Mouse (Mus musculus): ENCODE results near the gene Krt86. TPM values are rescaled to one million over a fixed set of nuclear protein-coding genes. Genes with fewer than 3 reads are reported as not detected.

Krt86 gene
- not detected in 2 replicates for polyA plus RNA-seq (2014; fragmentation: Nextera tagmentation; extraction: Ambion mirVana)

GRCm38 (mm10) chr15:101472952-101473528, at the start of gene Krt86:
TSS of gene Krt86 (plus strand) at chr15:101473478.
- H3K9me3 ChIP-seq (ENCODE audit: control insufficient read depth, low read length), result no peaks in the 10 kb centered on the region
- no peak within 1 kb of the TSS for H3K9ac ChIP-seq (ENCODE audit: low read length)
- H3K4me3 ChIP-seq (ENCODE audit: low read depth, low read length), result no peak within 1 kb of the TSS
- H3K4me1 ChIP-seq (ENCODE audit: control insufficient read depth, insufficient read depth, low read length), result no peaks in the 10 kb centered on the region
- H3K27ac ChIP-seq (replicated peaks; ENCODE audit: low read depth, low read length), result no peak within 1 kb of the TSS
- H3K27me3 ChIP-seq (ENCODE audit: control insufficient read depth, insufficient read depth, low read length), result no peaks in the 10 kb centered on the region
- H3K4me2 ChIP-seq (ENCODE audit: low read depth, severe bottlenecking), result no peak within 1 kb of the TSS
- no peaks in the 10 kb centered on the region for H3K36me3 ChIP-seq (ENCODE audit: control insufficient read depth, insufficient read depth, low read length)
- peak; percentile 84 for DNase-seq (ENCODE audit: low spot score)
- WGBS, result 20% methylated on average over 10 of the region's 10 CpGs
- no peak for ATAC-seq (ENCODE audit: insufficient number of reproducible peaks, low FRiP score, low TSS enrichment, low read depth)

- H3K4me1 ChIP-seq (ENCODE audit: control insufficient read depth, insufficient read depth, low read length), result no peaks in the 10 kb centered on the region
- H3K9me3 ChIP-seq (ENCODE audit: control insufficient read depth, low read length), result no peaks in the 10 kb centered on the region
- H3K27me3 ChIP-seq (ENCODE audit: control insufficient read depth, insufficient read depth, low read length), result no peaks in the 10 kb centered on the region
- WGBS, result 34% methylated on average over 5 of the region's 5 CpGs
- H3K4me3 ChIP-seq (ENCODE audit: low read depth, low read length), result no peak overlapping the region
- H3K4me2 ChIP-seq (ENCODE audit: low read depth, severe bottlenecking), result no peak overlapping the region
- H3K9ac ChIP-seq (ENCODE audit: low read length), result no peak overlapping the region; the same call in 1 of the 2 replicates
- DNase-seq (ENCODE audit: low spot score), result no peak
- no peaks in the 10 kb centered on the region for H3K36me3 ChIP-seq (ENCODE audit: control insufficient read depth, insufficient read depth, low read length)
- H3K27ac ChIP-seq (replicated peaks; ENCODE audit: low read depth, low read length), result no peak overlapping the region
- no peak for ATAC-seq (ENCODE audit: insufficient number of reproducible peaks, low FRiP score, low TSS enrichment, low read depth)
These were observed 48.4 kb upstream of the Krt86 start for GRCm38 (mm10) chr15:101424914-101425313.

- no peaks in the 10 kb centered on the region for H3K9me3 ChIP-seq (ENCODE audit: control insufficient read depth, low read length)
- 94% methylated on average over 4 of the region's 7 CpGs for WGBS
- H3K36me3 ChIP-seq (ENCODE audit: control insufficient read depth, insufficient read depth, low read length), result no peaks in the 10 kb centered on the region
- H3K27me3 ChIP-seq (ENCODE audit: control insufficient read depth, insufficient read depth, low read length), result peaks cover 35% of the 10 kb centered on the region
- H3K9ac ChIP-seq (ENCODE audit: low read length), result no peak overlapping the region
- ATAC-seq (ENCODE audit: insufficient number of reproducible peaks, low FRiP score, low TSS enrichment, low read depth) (no peak), DNase-seq (ENCODE audit: low spot score) (no peak)
- no peak overlapping the region for H3K4me2 ChIP-seq (ENCODE audit: low read depth, severe bottlenecking)
- no peak overlapping the region for H3K27ac ChIP-seq (replicated peaks; ENCODE audit: low read depth, low read length)
- no peak overlapping the region for H3K4me3 ChIP-seq (ENCODE audit: low read depth, low read length)
- 0 out of 2 replicates have a peak, but pooled peaks cover 3% of the 10 kb centered on the region for H3K4me1 ChIP-seq (ENCODE audit: control insufficient read depth, insufficient read depth, low read length)
These were observed 36.7 kb upstream of the Krt86 start for GRCm38 (mm10) chr15:101436611-101437010.

- peak within 1 kb of the TSS; percentile 21; the same call in 1 of the 2 replicates for H3K4me3 ChIP-seq (ENCODE audit: low read depth, low read length)
- no peaks in the 10 kb centered on the region for H3K36me3 ChIP-seq (ENCODE audit: control insufficient read depth, insufficient read depth, low read length)
- DNase-seq (ENCODE audit: low spot score), result peak; percentile 61
- no peak within 1 kb of the TSS for H3K27ac ChIP-seq (replicated peaks; ENCODE audit: low read depth, low read length)
- peaks cover 32% of the 10 kb centered on the region for H3K27me3 ChIP-seq (ENCODE audit: control insufficient read depth, insufficient read depth, low read length)
- H3K9ac ChIP-seq (ENCODE audit: low read length), result no peak within 1 kb of the TSS
- H3K4me1 ChIP-seq (ENCODE audit: control insufficient read depth, insufficient read depth, low read length), result 0 out of 2 replicates have a peak, but pooled peaks cover 3% of the 10 kb centered on the region
- ATAC-seq (ENCODE audit: insufficient number of reproducible peaks, low FRiP score, low TSS enrichment, low read depth), result no peak
- no peaks in the 10 kb centered on the region for H3K9me3 ChIP-seq (ENCODE audit: control insufficient read depth, low read length)
- H3K4me2 ChIP-seq (ENCODE audit: low read depth, severe bottlenecking), result peak within 1 kb of the TSS; percentile 39
- under 1% methylated on average over 34 of the region's 34 CpGs for WGBS
These were observed 34.7 kb upstream of the Krt86 start, which contains the start of gene Krt87 for GRCm38 (mm10) chr15:101438555-101438954. TSS of gene Krt87 (minus strand) at chr15:101438804.

GRCm38 (mm10) chr15:101440837-101441236, 32.4 kb upstream of the Krt86 start:
- ATAC-seq (ENCODE audit: insufficient number of reproducible peaks, low FRiP score, low TSS enrichment, low read depth), result no peak
- 83% methylated on average over 4 of the region's 4 CpGs for WGBS
- H3K27me3 ChIP-seq (ENCODE audit: control insufficient read depth, insufficient read depth, low read length), result peaks cover 32% of the 10 kb centered on the region

GRCm38 (mm10) chr15:101446572-101446971, 26.7 kb upstream of the Krt86 start:
- WGBS, result 82% methylated on average over 11 of the region's 11 CpGs
- ATAC-seq (ENCODE audit: insufficient number of reproducible peaks, low FRiP score, low TSS enrichment, low read depth), result no peak

More at GRCm38 (mm10) chr15:101440837-101441236, 32.4 kb upstream of the Krt86 start:
- Histone ChIP-seq H3K27ac (replicated peaks; ENCODE audit: low read depth, low read length) (no peak overlapping the region), H3K4me1 (ENCODE audit: control insufficient read depth, insufficient read depth, low read length) (0 out of 2 replicates have a peak, but pooled peaks cover 3% of the 10 kb centered on the region), H3K9me3 (ENCODE audit: control insufficient read depth, low read length) (no peaks in the 10 kb centered on the region), H3K4me2 (ENCODE audit: low read depth, severe bottlenecking) (no peak overlapping the region), H3K36me3 (ENCODE audit: control insufficient read depth, insufficient read depth, low read length) (no peaks in the 10 kb centered on the region), H3K4me3 (ENCODE audit: low read depth, low read length) (no peak overlapping the region), H3K9ac (ENCODE audit: low read length) (no peak overlapping the region)
- no peak for DNase-seq (ENCODE audit: low spot score)

GRCm38 (mm10) chr15:101447444-101447843, 25.8 kb upstream of the Krt86 start, which contains the start of gene Krt88:
TSS of gene Krt88 (plus strand) at chr15:101447744.
- ATAC-seq (ENCODE audit: insufficient number of reproducible peaks, low FRiP score, low TSS enrichment, low read depth) (no peak), DNase-seq (ENCODE audit: low spot score) (no peak)
- Histone ChIP-seq H3K36me3 (ENCODE audit: control insufficient read depth, insufficient read depth, low read length) (no peaks in the 10 kb centered on the region), H3K4me2 (ENCODE audit: low read depth, severe bottlenecking) (no peak within 1 kb of the TSS), H3K27me3 (ENCODE audit: control insufficient read depth, insufficient read depth, low read length) (no peaks in the 10 kb centered on the region), H3K27ac (replicated peaks; ENCODE audit: low read depth, low read length) (no peak within 1 kb of the TSS), H3K4me3 (ENCODE audit: low read depth, low read length) (no peak within 1 kb of the TSS), H3K9ac (ENCODE audit: low read length) (no peak within 1 kb of the TSS), H3K4me1 (ENCODE audit: control insufficient read depth, insufficient read depth, low read length) (no peaks in the 10 kb centered on the region), H3K9me3 (ENCODE audit: control insufficient read depth, low read length) (no peaks in the 10 kb centered on the region)
- WGBS, result 60% methylated on average over 2 of the region's 2 CpGs

More at GRCm38 (mm10) chr15:101446572-101446971, 26.7 kb upstream of the Krt86 start:
- Histone ChIP-seq H3K9ac (ENCODE audit: low read length) (no peak overlapping the region), H3K4me3 (ENCODE audit: low read depth, low read length) (no peak overlapping the region), H3K4me2 (ENCODE audit: low read depth, severe bottlenecking) (no peak overlapping the region), H3K4me1 (ENCODE audit: control insufficient read depth, insufficient read depth, low read length) (no peaks in the 10 kb centered on the region), H3K27ac (replicated peaks; ENCODE audit: low read depth, low read length) (no peak overlapping the region), H3K27me3 (ENCODE audit: control insufficient read depth, insufficient read depth, low read length) (no peaks in the 10 kb centered on the region), H3K9me3 (ENCODE audit: control insufficient read depth, low read length) (no peaks in the 10 kb centered on the region), H3K36me3 (ENCODE audit: control insufficient read depth, insufficient read depth, low read length) (no peaks in the 10 kb centered on the region)
- no peak for DNase-seq (ENCODE audit: low spot score)

GRCm38 (mm10) chr15:101453093-101453736, 20.1 kb upstream of the Krt86 start:
- H3K27me3 ChIP-seq (ENCODE audit: control insufficient read depth, insufficient read depth, low read length), result no peaks in the 10 kb centered on the region
- H3K9me3 ChIP-seq (ENCODE audit: control insufficient read depth, low read length), result 0 out of 2 replicates have a peak, but pooled peaks cover 2% of the 10 kb centered on the region
- H3K9ac ChIP-seq (ENCODE audit: low read length), result no peak overlapping the region
- H3K36me3 ChIP-seq (ENCODE audit: control insufficient read depth, insufficient read depth, low read length), result no peaks in the 10 kb centered on the region
- peak; percentile 86 for DNase-seq (ENCODE audit: low spot score)
- WGBS, result 5% methylated on average over 13 of the region's 13 CpGs
- H3K27ac ChIP-seq (replicated peaks; ENCODE audit: low read depth, low read length), result no peak overlapping the region
- H3K4me1 ChIP-seq (ENCODE audit: control insufficient read depth, insufficient read depth, low read length), result no peaks in the 10 kb centered on the region
- no peak for ATAC-seq (ENCODE audit: insufficient number of reproducible peaks, low FRiP score, low TSS enrichment, low read depth)
- no peak overlapping the region for H3K4me3 ChIP-seq (ENCODE audit: low read depth, low read length)
- no peak overlapping the region; the same call in 1 of the 2 replicates for H3K4me2 ChIP-seq (ENCODE audit: low read depth, severe bottlenecking)

Data from limb, embryonic 11.5 days (tissue).